Mouse (Mus musculus) spleen, adult 2 months (tissue): ENCODE data around the gene Phpt1. TPM values are rescaled to one million over a fixed set of nuclear protein-coding genes. Genes with fewer than 3 reads are reported as not detected.

Source experiments
- DNase-seq, 2 experiments: peaks; one replicate each; pipeline versions ENCODE4 v3.0.0 to v3.0.0-alpha.2; 2012 to 2021; ENCODE audit warnings: low spot score in 2 of 2, low read depth in 1 of 2
- H3K27ac ChIP-seq: fragments of 200-500 bp; 2 replicates; pipeline ENCODE4 v1.5.1; 2012; ENCODE audit warnings: low read length, inconsistent platforms; ENCODE audit not compliant: insufficient read depth
- H3K27me3 ChIP-seq: fragments of 200-500 bp; 2 replicates; pipeline ENCODE4 v1.6.1; 2012; ENCODE audit warnings: mild to moderate bottlenecking, moderate library complexity, low read length, inconsistent platforms; ENCODE audit not compliant: control insufficient read depth, insufficient read depth
- H3K36me3 ChIP-seq: fragments of 200-500 bp; 2 replicates; pipeline ENCODE4 v1.6.1; 2012; ENCODE audit warnings: mild to moderate bottlenecking, low read length, inconsistent platforms; ENCODE audit not compliant: control insufficient read depth, insufficient read depth
- H3K4me1 ChIP-seq: fragments of 200-500 bp; 2 replicates; pipeline ENCODE4 v1.6.1; 2011; ENCODE audit warnings: inconsistent platforms; ENCODE audit not compliant: control insufficient read depth, insufficient read depth, insufficient read length
- H3K4me3 ChIP-seq: fragments of 200-500 bp; 2 replicates; pipeline ENCODE4 v1.5.1; 2011; ENCODE audit warnings: mild to moderate bottlenecking, inconsistent platforms; ENCODE audit not compliant: insufficient read depth, insufficient read length; ENCODE audit errors: extremely low read depth
- CTCF ChIP-seq: fragments of 200-500 bp; IDR thresholded peaks from 2 replicates; pipeline ENCODE4 v1.5.1; 2011; ENCODE audit warnings: mild to moderate bottlenecking, inconsistent platforms; ENCODE audit not compliant: insufficient read depth, insufficient read length, insufficient replicate concordance; ENCODE audit errors: extremely low read depth
- POLR2A ChIP-seq: fragments of 200-500 bp; IDR thresholded peaks from 2 replicates; pipeline ENCODE4 v1.6.1; 2011; ENCODE audit warnings: low read depth, low read length, inconsistent platforms
- WGBS: fragments of 180-500 bp; shearing (Covaris S2); methylation state at CpG from one replicate; pipeline ENCODE4 v1.1.7; 2018; 5-methylcytosine and 5-hydroxymethylcytosine counted together
- polyA plus RNA-seq: library from polyadenylated mRNA; depleted of rRNA; stranded (reverse); fragments of >200 nt; gene quantifications from 2 replicates; pipeline ENCODE4 v1.2.3, GENCODE M21; 2012

Phpt1 gene
- polyA plus RNA-seq, 1 experiment, result 22.5 TPM

- TF ChIP-seq CTCF (no peak), POLR2A (no peak)
- no peak for DNase-seq
- H3K27ac ChIP-seq, result no peak overlapping the region
- no peak overlapping the region for H3K4me3 ChIP-seq
- H3K36me3 ChIP-seq, result no peaks in the 10 kb centered on the region
- H3K4me1 ChIP-seq, result peaks cover 10% of the 10 kb centered on the region; the same call in 1 of the 2 replicates
- 83% methylated on average over 4 of the region's 4 CpGs for WGBS
- no peaks in the 10 kb centered on the region for H3K27me3 ChIP-seq
These were observed 3.8 kb downstream of the Phpt1 start for GRCm38 (mm10) chr2:25571221-25571620.

DNA sequence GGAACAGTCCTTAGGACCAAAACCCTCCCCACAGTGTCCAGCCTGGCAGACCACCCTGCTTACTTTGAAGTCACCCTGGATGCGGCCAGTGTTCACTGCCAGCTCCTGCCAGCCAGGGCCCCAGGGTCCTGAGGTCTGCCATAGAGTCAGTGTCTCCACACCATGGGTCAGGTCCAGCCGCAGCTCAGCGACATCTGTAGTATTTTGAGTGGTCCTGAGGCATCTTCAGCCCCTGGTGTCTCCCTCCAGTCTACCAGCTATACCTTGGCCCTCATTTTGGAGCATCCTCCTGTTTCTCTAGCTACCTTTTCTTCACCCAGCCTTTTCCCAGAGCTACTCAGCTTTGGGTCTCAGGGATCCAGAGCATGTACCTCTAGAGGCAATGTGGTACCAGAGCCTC lies 5.7 kb downstream of the Phpt1 start:
- no peaks in the 10 kb centered on the region for H3K27me3 ChIP-seq
- peaks cover 4% of the 10 kb centered on the region; the same call in 1 of the 2 replicates for H3K4me1 ChIP-seq
- no peak for TF ChIP-seq POLR2A
- TF ChIP-seq CTCF, result no peak
- 96% methylated on average over 3 of the region's 3 CpGs for WGBS
- no peak overlapping the region for H3K27ac ChIP-seq
- H3K36me3 ChIP-seq, result 0 out of 2 replicates have a peak, but pooled peaks cover 2% of the 10 kb centered on the region
- DNase-seq, result no peak
- H3K4me3 ChIP-seq, result no peak overlapping the region

DNA sequence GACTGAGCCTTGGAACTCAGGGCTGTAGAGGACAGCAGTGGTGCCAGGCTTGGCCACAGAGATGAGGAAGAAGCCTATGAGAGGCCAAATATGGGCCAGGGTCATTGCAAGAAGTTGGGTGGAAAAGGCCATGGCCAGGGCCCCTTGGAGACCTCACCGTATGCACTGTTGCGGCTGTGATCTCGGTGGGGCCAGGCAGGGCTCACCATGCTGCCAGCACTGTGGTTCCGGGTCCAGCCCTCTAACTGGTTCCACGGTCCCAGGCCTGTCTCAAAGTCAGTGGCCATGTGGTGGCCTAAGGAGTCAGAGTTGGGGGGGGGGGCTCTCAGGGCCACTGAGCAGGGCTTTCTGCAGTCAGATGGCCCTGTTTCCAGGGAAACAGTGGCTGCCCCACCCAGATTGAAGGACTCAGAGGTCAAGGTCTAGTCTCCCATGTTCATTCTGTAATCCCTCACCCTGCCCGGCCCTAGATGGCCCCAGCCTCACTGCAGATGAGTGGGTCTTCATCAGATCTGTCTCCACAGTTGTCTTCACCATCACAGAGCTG lies 6.5 kb downstream of the Phpt1 start:
- Histone ChIP-seq H3K27me3 (no peaks in the 10 kb centered on the region), H3K4me1 (no peaks in the 10 kb centered on the region), H3K27ac (no peak overlapping the region), H3K36me3 (peaks cover 6% of the 10 kb centered on the region; the same call in 1 of the 2 replicates), H3K4me3 (no peak overlapping the region)
- WGBS, result 97% methylated on average over 6 of the region's 6 CpGs
- TF ChIP-seq POLR2A (no peak), CTCF (no peak)
- no peak for DNase-seq

- Histone ChIP-seq H3K27me3 (no peaks in the 10 kb centered on the region), H3K4me1 (no peaks in the 10 kb centered on the region), H3K4me3 (no peak overlapping the region), H3K27ac (no peak overlapping the region), H3K36me3 (peaks cover 22% of the 10 kb centered on the region)
- DNase-seq, result no peak
- TF ChIP-seq POLR2A (no peak), CTCF (no peak)
- WGBS, result 94% methylated on average over 6 of the region's 6 CpGs
These were observed 8.5 kb downstream of the Phpt1 start for GRCm38 (mm10) chr2:25566558-25566957.

- WGBS, result 93% methylated on average over 8 of the region's 8 CpGs
- TF ChIP-seq POLR2A (no peak), CTCF (no peak)
- no peak for DNase-seq
- Histone ChIP-seq H3K36me3 (peaks cover 26% of the 10 kb centered on the region), H3K4me1 (no peaks in the 10 kb centered on the region), H3K27ac (no peak overlapping the region), H3K4me3 (no peak overlapping the region), H3K27me3 (no peaks in the 10 kb centered on the region)
These were observed 9.3 kb downstream of the Phpt1 start for GRCm38 (mm10) chr2:25565741-25566140.

DNA sequence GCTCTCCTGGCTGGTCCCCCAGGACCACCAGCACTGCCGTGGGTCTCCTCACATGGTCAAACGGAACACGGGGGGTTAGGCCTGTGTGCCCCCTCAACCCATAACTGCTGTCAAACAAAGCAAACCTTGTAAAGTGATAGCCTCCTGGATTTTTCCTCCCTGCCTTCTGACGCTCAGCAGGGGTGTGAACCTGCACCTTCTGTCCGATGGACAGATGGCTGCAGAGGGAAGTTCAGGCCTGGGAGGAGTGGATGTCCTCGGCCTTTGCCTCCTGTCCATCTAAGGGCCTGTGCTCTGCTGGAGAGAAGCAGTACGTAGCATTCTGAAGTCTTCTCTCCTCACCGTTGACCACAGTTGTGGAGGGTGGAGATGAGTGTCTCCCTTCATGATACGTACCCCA lies 13.1 kb downstream of the Phpt1 start:
- no peak for TF ChIP-seq CTCF
- TF ChIP-seq POLR2A, result no peak
- Histone ChIP-seq H3K36me3 (peaks cover 32% of the 10 kb centered on the region), H3K4me3 (no peak overlapping the region), H3K4me1 (peaks cover 8% of the 10 kb centered on the region; the same call in 1 of the 2 replicates), H3K27ac (no peak overlapping the region), H3K27me3 (no peaks in the 10 kb centered on the region)
- no peak for DNase-seq
- WGBS, result 94% methylated on average over 9 of the region's 9 CpGs

- Histone ChIP-seq H3K4me3 (no peak overlapping the region), H3K27me3 (no peaks in the 10 kb centered on the region), H3K27ac (no peak overlapping the region), H3K36me3 (peaks cover 32% of the 10 kb centered on the region), H3K4me1 (peaks cover 8% of the 10 kb centered on the region; the same call in 1 of the 2 replicates)
- no peak for DNase-seq
- TF ChIP-seq CTCF, result no peak
- TF ChIP-seq POLR2A, result no peak
- WGBS, result 94% methylated on average over 8 of the region's 8 CpGs
These were observed 14.5 kb downstream of the Phpt1 start for GRCm38 (mm10) chr2:25560551-25560950.
